Mouse (Mus musculus): ENCODE results near the gene Ninl. TPM values are rescaled to one million over a fixed set of nuclear protein-coding genes. Genes with fewer than 3 reads are reported as not detected.

Gene Ninl
- polyA plus RNA-seq, 1 experiment: 9.3 TPM

DNA sequence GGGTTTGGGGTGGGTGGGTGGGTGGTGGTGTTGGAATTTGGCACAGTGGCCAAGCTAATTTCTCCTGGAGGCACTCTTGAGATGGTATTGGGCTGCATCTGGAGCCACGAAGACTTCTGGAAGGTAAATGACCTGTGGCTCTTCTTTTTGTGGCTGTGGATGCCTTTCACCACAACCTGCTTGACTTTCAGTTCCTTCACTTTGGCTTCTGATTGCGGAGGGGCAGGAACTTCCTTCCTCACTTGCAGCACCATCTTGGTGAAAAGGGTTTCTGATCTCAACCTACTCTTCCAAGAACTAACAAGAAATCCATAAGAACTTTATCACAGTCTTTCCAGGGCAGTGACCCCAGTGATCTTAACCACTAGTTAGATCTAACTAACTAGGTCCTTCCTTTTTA lies 23.9 kb downstream of the Ninl start:
- Histone ChIP-seq H3K9me3 (no peaks in the 10 kb centered on the region), H3K4me3 (replicated peaks) (no peak overlapping the region), H3K4me1 (peaks cover 32% of the 10 kb centered on the region), H3K36me3 (replicated peaks; ENCODE audit: low read length) (no peaks in the 10 kb centered on the region), H3K27me3 (replicated peaks) (no peaks in the 10 kb centered on the region)
- TF ChIP-seq GATA1 (IDR thresholded peaks at IDR 0.05; ENCODE audit: borderline replicate concordance, low read length): no peak
- no peak for TF ChIP-seq FLI1 (IDR thresholded peaks at IDR 0.05; ENCODE audit: low read length)

DNA sequence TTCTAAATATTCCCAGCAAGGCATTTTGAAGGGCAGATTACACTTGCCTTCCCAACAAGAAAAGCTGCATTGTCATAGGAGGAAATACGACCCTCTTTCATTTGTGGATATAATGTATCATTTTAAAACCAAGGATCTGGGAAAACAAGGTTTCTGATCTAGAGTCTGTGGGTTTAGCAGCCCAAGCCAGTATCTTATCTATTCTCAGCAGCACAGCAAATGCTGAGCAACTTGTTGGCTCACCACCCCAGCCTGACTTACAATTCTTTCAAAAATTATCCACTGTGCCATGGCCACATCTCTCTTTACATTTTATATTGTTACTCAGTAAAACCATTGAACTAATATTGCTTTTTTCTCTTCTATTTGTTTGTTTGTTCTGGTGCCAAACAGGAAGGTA lies 27.9 kb downstream of the Ninl start:
- Histone ChIP-seq H3K36me3 (replicated peaks; ENCODE audit: low read length) (no peaks in the 10 kb centered on the region), H3K27me3 (replicated peaks) (peaks cover 13% of the 10 kb centered on the region), H3K4me1 (peaks cover 67% of the 10 kb centered on the region), H3K9me3 (no peaks in the 10 kb centered on the region), H3K4me3 (replicated peaks) (no peak overlapping the region)
- TF ChIP-seq FLI1 (IDR thresholded peaks at IDR 0.05; ENCODE audit: low read length) (no peak), GATA1 (IDR thresholded peaks at IDR 0.05; ENCODE audit: borderline replicate concordance, low read length) (0 out of 3 replicates have a peak, but pooled peaks have one; percentile 23)

DNA sequence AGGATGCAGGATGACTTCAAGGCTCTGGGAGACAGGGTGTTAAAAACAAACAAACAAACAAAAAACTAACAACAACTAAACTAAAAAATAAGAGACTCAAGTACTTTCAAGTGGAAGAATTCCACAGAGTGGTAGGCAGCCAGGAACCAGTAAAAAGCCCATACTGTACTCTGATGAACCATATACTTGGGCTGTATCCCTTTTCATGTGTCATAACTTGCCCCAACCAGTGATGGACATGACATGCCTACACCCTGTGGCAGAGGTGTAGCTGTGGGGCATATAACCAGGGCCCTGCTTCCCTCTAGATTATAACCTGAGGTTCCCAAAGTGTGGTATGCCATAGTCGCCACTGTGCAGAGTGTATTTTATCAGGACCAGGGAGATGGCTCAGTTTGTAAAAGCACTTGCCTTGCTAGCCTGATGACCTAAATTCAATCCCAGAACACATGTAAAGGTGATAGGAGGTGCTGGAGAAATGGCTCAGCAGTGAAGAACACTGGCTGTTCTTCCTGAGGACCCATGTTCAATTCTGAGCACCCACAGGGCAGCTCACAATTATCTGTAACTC lies 29.6 kb downstream of the Ninl start:
- H3K36me3 ChIP-seq (replicated peaks; ENCODE audit: low read length): peaks cover 4% of the 10 kb centered on the region
- TF ChIP-seq FLI1 (IDR thresholded peaks at IDR 0.05; ENCODE audit: low read length) (no peak), GATA1 (IDR thresholded peaks at IDR 0.05; ENCODE audit: borderline replicate concordance, low read length) (no peak)
- peaks cover 13% of the 10 kb centered on the region for H3K27me3 ChIP-seq (replicated peaks)
- H3K9me3 ChIP-seq: no peaks in the 10 kb centered on the region
- peak overlapping the region; percentile 96 for H3K4me3 ChIP-seq (replicated peaks)
- peaks cover 71% of the 10 kb centered on the region for H3K4me1 ChIP-seq

DNA sequence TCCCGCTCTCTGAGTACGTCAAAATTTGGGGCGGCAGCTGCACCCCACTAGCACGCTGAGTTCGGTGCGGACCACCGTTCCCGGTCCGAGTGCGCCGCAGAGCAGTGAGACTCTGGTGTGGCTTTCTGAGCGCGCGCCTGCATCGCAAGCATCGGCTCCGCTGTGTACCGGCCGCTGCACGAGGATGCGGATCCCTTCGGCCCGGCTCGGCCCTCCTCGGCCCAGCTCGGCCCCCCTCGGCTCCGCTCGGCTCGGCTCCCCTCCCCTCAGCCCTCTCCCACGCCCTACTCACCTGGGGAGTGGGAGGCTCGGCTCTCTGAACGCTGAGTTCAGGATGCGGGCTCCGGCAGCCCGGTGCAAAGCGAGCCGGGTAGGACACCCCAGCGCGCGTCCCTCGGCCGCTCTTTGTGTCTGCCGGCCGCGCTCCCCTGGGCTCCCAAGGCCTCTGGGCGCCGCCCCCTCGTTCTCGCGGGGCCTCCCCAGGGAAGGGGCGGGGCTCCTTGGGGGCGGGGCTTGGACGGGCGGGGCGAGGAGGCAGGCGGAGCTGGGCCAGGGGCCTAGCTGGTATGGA lies 30.2 kb downstream of the Ninl start:
- peak overlapping the region; percentile 96 for H3K4me3 ChIP-seq (replicated peaks)
- H3K36me3 ChIP-seq (replicated peaks; ENCODE audit: low read length): peaks cover 4% of the 10 kb centered on the region
- no peak for TF ChIP-seq GATA1 (IDR thresholded peaks at IDR 0.05; ENCODE audit: borderline replicate concordance, low read length)
- no peak for TF ChIP-seq FLI1 (IDR thresholded peaks at IDR 0.05; ENCODE audit: low read length)
- peaks cover 13% of the 10 kb centered on the region for H3K27me3 ChIP-seq (replicated peaks)
- no peaks in the 10 kb centered on the region for H3K9me3 ChIP-seq
- H3K4me1 ChIP-seq: peaks cover 74% of the 10 kb centered on the region

DNA sequence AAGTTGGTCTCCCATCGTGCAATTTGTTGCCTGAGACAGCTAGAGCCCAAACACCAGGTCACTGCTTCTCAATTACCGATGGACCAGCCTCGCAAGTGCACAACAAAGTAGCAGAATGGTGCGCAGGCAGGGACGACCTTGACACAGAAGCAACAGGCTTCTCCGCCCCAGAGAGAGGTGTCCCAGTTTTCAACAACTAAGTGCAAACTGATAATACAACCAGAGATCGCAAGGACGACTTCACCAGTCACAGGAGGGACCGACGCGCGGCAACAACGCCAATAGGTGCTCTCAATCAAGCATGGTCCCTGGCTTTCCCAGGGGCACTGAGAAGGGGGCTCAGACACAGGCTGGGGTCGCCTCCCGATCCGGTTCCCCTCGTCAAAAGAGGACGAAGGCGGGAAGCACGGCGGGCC lies 30.7 kb downstream of the Ninl start:
- TF ChIP-seq FLI1 (IDR thresholded peaks at IDR 0.05; ENCODE audit: low read length) (no peak), GATA1 (IDR thresholded peaks at IDR 0.05; ENCODE audit: borderline replicate concordance, low read length) (no peak)
- peaks cover 4% of the 10 kb centered on the region for H3K36me3 ChIP-seq (replicated peaks; ENCODE audit: low read length)
- H3K27me3 ChIP-seq (replicated peaks): peaks cover 13% of the 10 kb centered on the region
- H3K4me3 ChIP-seq (replicated peaks): peak overlapping the region; percentile 96
- H3K4me1 ChIP-seq: peaks cover 79% of the 10 kb centered on the region
- H3K9me3 ChIP-seq: no peaks in the 10 kb centered on the region

DNA sequence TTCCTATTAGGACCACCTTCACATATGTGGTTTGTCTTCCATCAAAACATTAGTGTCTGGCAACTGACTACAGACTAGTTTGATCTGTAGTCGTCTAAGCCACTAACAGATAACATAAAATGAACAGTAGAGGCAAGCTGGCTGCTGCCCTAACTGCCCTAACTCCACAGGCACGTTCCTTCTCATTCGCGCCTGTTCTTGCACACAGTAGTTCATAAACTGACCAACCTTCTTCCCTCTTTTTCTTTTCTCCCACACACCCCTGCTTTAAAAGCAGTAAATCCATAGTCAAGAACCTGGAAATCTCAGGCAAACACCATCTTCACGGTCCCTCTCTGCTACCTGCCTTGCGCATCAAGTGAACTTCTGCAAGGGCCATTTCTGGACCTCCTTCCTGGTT lies 31.2 kb downstream of the Ninl start:
- no peak for TF ChIP-seq GATA1 (IDR thresholded peaks at IDR 0.05; ENCODE audit: borderline replicate concordance, low read length)
- no peak for TF ChIP-seq FLI1 (IDR thresholded peaks at IDR 0.05; ENCODE audit: low read length)
- Histone ChIP-seq H3K27me3 (replicated peaks) (peaks cover 13% of the 10 kb centered on the region), H3K4me1 (peaks cover 78% of the 10 kb centered on the region), H3K36me3 (replicated peaks; ENCODE audit: low read length) (peaks cover 4% of the 10 kb centered on the region), H3K4me3 (replicated peaks) (peak overlapping the region; percentile 96), H3K9me3 (no peaks in the 10 kb centered on the region)

DNA sequence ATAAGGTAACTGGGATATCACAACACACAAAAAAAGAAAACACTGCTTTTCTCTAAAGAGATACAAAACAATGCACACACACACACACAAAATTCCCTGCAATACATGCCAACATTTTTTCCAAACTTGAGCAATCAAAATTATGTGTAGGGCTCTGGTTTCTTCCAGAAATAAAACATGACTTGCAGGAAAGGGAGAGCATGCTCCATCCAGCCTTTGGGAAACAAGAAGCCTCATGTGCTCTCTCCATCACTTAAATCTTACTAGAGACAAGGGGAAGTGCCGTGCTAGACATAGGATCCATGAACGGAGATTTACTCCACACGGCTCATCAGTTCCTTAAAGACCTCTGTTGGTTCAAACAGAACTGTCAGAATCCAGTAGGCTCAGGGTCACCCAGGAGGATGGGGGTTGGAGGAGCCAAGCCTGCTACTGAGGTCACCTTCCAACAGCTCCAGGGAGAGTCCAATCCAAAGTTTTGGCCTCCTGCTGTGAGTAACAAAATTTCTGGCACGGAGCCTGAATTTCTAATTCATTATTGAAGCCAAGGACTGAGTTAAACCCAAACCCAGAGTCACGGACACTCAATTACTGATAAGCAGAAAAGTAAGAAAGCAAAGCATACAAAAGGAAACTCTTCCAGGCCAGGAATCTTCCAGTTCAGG lies 32.8 kb downstream of the Ninl start:
- no peak for TF ChIP-seq GATA1 (IDR thresholded peaks at IDR 0.05; ENCODE audit: borderline replicate concordance, low read length)
- TF ChIP-seq FLI1 (IDR thresholded peaks at IDR 0.05; ENCODE audit: low read length): no peak
- Histone ChIP-seq H3K36me3 (replicated peaks; ENCODE audit: low read length) (peaks cover 4% of the 10 kb centered on the region), H3K4me3 (replicated peaks) (peak overlapping the region; percentile 1), H3K27me3 (replicated peaks) (peaks cover 13% of the 10 kb centered on the region), H3K4me1 (peaks cover 90% of the 10 kb centered on the region), H3K9me3 (no peaks in the 10 kb centered on the region)

DNA sequence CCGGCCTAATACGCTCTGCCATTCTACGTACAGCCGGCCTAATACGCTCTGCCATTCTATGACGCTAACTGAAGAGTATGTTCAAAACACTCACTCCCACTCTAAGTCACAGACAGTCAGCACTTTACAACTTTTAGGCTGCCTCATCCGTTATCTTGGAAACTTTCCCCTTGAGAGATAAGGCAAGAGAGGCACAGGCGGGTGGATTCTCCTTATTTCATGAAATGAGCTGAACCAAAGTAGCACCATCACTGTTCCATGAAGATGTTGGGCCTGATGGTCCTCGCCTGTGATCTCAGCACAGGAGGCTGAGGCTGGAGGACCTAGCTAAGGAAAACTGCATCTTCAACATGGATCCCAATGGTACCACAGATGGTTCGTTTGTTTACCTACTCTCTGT lies 34.8 kb downstream of the Ninl start:
- H3K36me3 ChIP-seq (replicated peaks; ENCODE audit: low read length): peaks cover 4% of the 10 kb centered on the region
- H3K9me3 ChIP-seq: no peaks in the 10 kb centered on the region
- H3K4me1 ChIP-seq: peaks cover 88% of the 10 kb centered on the region
- peaks cover 13% of the 10 kb centered on the region for H3K27me3 ChIP-seq (replicated peaks)
- TF ChIP-seq GATA1 (IDR thresholded peaks at IDR 0.05; ENCODE audit: borderline replicate concordance, low read length): no peak
- TF ChIP-seq FLI1 (IDR thresholded peaks at IDR 0.05; ENCODE audit: low read length): no peak
- H3K4me3 ChIP-seq (replicated peaks): peak overlapping the region; percentile 66

DNA sequence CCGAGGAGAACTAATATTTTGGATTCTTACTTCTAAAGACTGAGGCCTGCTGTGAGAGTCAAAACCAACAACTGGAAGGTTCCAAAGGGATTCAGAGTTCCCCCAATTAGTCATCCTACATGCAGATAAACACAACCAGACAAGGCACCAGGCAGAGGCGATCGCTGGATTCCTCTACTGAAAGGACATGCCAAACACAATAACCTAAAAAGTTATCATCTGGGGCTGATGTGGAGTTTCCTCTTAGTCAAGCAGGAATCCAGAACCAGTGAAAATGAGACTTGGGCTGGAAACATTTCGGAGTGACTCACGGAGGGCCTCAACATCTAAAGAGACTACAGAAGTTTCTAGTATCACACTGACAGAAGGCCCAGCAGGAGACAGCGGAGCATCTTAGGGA lies 35.4 kb downstream of the Ninl start:
- Histone ChIP-seq H3K9me3 (no peaks in the 10 kb centered on the region), H3K4me1 (peaks cover 92% of the 10 kb centered on the region), H3K27me3 (replicated peaks) (peaks cover 12% of the 10 kb centered on the region), H3K4me3 (replicated peaks) (no peak overlapping the region), H3K36me3 (replicated peaks; ENCODE audit: low read length) (peaks cover 5% of the 10 kb centered on the region)
- TF ChIP-seq FLI1 (IDR thresholded peaks at IDR 0.05; ENCODE audit: low read length) (no peak), GATA1 (IDR thresholded peaks at IDR 0.05; ENCODE audit: borderline replicate concordance, low read length) (no peak)

DNA sequence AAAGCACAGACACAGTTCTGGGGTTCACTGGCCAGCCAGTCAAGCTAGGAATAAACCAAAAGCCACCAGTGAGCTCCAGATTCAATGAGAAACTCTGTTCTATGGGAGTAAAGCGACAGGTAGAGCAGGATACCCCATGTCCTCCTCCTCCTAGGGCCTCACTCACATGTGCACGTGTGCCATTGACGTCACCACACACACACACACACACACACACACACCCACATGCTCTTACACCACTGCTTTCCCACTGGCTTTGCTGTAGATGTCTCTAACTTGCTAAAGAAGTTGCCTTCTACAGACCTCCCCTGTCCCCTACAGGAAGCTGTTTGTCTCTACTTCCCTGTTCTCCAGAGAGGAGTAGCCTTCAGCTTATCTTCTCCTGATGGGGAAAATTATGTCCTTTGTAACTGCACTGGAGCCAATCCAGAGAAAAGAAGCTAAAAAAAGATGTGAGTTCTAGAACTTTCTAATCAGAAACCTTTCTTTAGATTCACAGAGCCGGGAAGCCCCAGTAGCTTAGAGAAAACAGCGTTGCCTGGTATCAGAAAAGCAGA lies 37.5 kb downstream of the Ninl start:
- TF ChIP-seq GATA1 (IDR thresholded peaks at IDR 0.05; ENCODE audit: borderline replicate concordance, low read length): no peak
- no peak for TF ChIP-seq FLI1 (IDR thresholded peaks at IDR 0.05; ENCODE audit: low read length)
- Histone ChIP-seq H3K27me3 (replicated peaks) (no peaks in the 10 kb centered on the region), H3K4me1 (peaks cover 94% of the 10 kb centered on the region), H3K4me3 (replicated peaks) (peak overlapping the region; percentile 50), H3K9me3 (no peaks in the 10 kb centered on the region), H3K36me3 (replicated peaks; ENCODE audit: low read length) (peaks cover 25% of the 10 kb centered on the region)

Data from megakaryocyte, embryonic 14.5 days (primary cell).